Mouse (Mus musculus) kidney, postnatal 36 days (tissue): ENCODE measurements at regions not wholly inside any gene's neighbourhood (a gene's known extent, or its start where the extent isn't known, plus 50 kb on each side); places are given as distances from the start of the nearest gene placed in this dataset.

Source experiments
- DNase-seq, 2 experiments: peaks; one replicate each; pipeline ENCODE4 v3.0.0; 2021 to 2022; ENCODE audit warnings: mixed read lengths in 2 of 2

DNA sequence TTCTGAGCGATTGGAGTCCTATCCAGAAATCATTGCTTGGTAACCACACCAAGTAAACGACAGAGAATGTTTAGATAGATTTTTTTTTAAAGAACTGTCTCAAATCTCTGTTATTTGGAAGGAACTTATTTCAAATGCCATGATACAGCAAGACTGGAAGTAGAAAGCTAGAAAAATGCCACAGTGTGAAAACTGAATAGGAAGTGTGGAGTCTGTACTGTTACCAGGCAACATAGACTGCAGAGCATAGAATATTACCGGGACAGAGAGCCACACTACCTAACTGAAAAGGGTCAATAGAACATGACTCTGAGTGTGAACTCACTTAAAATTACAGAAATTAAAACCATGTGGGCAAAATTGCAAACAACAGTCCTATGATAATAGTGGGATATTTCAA is 52.4 kb upstream of the Adcy1 start:
- DNase-seq = no peak

DNA sequence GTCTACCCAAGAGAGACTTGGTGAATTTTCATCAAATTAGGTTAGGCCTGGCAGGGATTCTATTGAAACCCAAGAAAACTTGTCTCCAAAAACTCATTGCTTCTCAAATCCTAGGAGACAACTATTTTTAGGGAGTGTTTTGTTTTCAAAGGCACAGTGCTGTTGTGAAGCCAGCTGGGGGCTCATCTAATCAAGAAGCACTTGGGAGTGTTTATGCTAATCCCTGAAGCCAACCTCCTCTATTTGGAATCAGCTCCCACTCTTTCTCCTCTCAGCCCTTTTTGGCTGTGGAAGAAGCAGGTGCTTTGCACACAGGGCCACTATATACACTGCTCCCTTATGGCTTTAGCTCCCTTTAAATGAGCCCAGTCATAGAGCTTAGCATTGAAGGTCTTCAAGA is 64.0 kb upstream of the Adcy1 start:
- no peak for DNase-seq

GRCm38 (mm10) chr11:6998810-6999209 is 64.5 kb upstream of the Adcy1 start:
- no peak for DNase-seq

DNA sequence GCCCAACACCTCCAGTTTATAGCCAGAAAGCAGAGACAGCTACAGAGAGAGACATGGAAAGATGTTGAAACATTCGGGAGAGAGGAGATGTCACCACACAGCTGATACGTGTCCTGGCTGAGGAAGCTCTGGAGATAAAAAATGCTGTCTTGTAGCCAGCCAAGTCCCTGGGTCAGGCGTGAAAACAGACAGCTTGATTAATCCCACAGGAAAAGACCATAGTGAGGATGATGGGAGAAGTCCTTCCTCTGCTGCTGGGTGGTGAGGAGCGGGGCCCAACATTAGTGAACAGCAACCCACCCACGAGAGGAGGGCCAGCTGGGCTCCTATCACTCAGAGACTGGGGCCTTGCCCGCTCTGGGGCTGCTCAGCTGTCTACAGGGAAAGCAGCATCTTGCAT is 65.8 kb upstream of the Adcy1 start:
- no peak for DNase-seq

DNA sequence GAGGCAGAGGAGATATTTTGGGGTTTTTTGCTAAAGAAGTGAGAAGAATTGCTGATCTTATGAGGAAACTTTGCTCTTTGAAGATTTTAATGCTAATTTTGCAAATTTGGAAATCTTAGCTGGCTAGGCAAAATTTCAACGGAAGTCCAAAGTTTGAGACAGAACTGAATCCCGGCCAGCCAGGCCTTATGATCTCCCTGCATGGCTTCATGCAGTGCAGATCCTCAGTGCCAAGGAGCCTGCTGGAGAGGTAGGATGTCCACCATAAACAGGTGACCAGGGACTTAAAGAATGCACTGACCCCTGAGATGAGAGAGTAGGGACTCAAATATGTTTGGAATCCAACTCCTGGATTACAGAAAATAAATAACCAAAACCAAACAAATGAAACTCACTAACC is 69.6 kb upstream of the Adcy1 start:
- DNase-seq = peak; percentile 35 to 72

DNA sequence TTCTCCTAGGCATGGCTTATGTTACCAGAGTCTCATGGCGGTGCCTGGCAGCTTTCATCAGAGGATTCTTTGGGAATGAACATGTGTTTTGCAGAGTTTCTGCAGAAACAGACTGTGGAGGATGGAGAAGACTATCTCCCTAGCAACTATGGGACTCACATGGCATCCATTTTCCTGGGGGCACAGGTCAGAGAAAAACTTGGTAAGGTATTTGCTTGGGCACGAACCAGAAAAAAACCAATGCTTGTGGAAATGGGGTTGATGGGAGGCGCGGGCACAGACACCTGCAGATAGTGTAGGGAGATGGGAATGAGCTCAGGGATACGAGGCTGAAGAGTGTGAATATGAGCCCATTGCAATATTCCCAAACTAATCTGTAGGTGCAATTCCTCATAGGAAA is 71.7 kb upstream of the Adcy1 start:
- no peak for DNase-seq

GRCm38 (mm10) chr11:6990711-6991110 is 72.6 kb upstream of the Adcy1 start:
- DNase-seq = no peak

GRCm38 (mm10) chr11:6988884-6989824 is 74.1 kb upstream of the Adcy1 start:
- DNase-seq = no peak

DNA sequence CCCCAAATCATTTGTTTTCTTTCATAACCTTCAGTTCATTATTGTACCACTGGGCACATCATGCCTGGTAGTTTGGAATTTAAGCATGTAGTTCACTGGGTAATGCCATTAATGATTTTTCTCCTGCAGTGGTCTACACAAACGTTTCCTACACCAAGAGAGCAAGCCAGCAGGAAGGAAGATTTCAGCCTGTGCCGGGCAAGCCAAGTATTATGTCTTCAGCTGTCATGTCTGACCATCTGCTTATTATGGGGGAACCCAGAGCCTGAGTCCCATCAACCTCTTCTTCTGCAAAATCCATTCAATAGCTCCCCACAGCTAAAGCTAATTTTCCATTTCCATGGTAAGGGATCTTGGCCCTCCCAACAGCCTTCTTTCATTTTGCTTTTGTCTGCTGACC is 75.3 kb upstream of the Adcy1 start:
- DNase-seq = no peak

DNA sequence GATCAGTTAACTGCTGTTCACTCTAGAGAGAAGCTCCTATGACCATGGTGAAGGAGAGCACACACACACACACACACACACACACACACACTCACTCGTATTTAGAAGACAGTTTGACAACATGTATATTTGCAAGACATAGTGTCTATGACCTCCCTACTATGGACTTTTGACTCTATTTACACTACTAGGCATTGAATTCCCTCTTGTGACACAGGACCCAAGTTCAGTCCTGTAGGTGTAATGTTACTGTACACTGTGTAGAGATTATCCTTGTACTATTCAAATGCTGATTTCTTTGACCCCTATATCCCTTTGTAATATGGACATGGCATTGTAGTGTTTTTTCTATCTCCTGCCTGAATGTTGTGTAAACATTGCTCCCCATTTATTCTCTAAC is 76.2 kb upstream of the Adcy1 start:
- DNase-seq = no peak

- DNase-seq = no peak
Measured at GRCm38 (mm10) chr11:6982076-6982475, 81.2 kb upstream of the Adcy1 start.

DNA sequence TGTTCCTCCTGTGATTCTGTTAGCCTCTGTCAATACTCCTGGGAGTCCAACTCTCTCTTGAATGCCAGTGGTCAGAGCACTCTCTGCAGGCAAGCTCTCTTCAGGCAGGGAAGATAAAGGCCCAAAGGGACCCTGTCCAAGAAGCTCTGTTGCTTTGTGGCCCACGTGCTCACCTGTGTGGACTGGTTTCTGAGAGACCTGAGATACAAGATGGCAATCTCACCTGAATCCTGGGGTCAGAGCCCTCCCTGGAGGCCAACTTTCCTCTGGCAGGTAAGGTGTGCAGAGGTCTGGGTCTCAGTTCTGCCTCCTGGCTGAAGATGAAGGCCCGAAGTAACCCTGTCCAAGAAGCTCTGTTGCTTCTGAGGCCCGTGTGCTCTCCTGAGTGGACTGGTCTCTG is 83.6 kb upstream of the Adcy1 start:
- no peak for DNase-seq

DNA sequence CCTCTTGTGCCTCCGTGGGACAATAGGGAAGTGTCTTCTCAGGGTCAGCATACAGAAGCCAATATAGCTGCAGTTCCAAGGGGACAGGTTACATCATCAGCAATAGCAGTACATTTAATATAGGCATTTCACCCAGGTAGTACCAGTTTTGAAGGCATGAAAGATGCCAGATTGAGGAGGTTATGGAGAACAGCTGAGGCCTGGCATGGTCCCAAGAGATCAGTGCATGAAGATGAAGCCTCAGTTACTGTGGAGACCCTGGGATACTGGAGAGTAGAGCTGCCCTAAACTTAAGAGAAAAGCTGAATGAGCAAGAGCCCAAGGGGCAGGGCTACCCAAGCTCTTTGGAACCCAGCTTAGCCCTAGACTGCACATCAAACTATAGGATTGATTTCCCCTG is 94.1 kb upstream of the Adcy1 start:
- no peak for DNase-seq

GRCm38 (mm10) chr11:6966968-6967367 is 96.3 kb upstream of the Adcy1 start:
- DNase-seq = no peak

DNA sequence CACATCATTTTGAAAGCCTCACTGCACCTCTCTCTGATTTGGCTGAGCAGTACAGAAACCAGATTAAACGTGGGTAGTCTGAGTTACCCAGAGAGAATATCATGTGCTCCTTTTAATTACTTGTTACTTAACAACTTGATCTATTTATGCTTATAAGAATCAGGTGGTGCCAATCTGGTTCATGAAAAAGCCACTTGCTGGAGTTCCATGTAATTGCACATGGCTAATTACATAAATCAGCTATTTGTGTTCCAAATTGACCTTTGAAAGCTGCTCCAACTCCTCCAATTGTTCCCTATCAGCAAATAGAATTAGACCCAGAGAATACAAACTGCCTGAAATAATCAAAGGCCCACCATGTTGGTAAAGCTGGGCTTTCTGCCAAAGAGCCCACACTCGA is 98.8 kb upstream of the Adcy1 start:
- DNase-seq = no peak

DNA sequence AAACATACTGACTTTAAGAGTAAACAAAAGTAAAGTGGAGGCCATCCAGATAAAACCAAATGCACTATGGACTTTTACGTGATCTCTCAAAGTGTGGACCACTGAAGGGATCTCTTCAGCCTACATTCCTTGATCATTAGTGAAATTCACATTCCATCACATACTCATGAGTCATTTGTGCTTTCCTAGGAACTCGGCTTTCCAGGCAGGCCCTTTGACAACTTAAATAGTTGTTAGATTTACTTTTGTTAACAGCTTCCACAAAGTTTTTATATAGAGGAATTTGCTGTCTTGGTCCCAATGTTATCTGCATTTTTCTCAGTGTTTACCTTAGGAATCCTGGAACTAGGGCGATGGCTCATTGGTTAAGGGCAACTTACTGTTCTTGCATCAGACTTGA is 99.7 kb upstream of the Adcy1 start:
- DNase-seq = no peak

GRCm38 (mm10) chr11:6962786-6963575 is 100.3 kb upstream of the Adcy1 start:
- DNase-seq = no peak

- no peak for DNase-seq
Measured at GRCm38 (mm10) chr11:6962322-6962721, 101.0 kb upstream of the Adcy1 start.

- DNase-seq = peak in 1 of 2 experiments; percentile 17
Measured at GRCm38 (mm10) chr11:6952787-6953186, 110.5 kb upstream of the Adcy1 start.

GRCm38 (mm10) chr11:6951361-6951760 is 111.9 kb upstream of the Adcy1 start:
- no peak for DNase-seq

DNA sequence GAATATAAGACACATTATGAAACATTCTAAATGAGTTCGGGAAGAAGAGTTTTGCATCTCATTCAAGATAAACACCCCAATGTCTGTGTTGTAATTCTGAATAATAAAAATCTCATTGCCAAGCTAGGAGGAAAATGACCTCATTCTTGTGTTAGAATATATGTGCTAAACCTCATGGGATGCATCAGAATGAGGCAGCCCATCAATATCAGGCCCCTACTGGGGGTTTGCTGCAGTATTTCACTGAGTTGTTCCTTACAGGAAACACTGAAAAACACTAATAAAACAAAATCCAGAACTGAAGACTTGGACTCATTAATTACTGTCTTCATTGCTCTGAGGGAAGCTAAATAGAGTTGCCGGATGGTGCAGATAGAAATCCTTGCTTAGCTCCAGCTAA is 111.6 kb upstream of the Gm11983 start:
- DNase-seq = no peak

- DNase-seq = no peak
Measured at GRCm38 (mm10) chr11:6934157-6934556, 96.7 kb upstream of the Gm11983 start.

- DNase-seq = no peak
Measured at GRCm38 (mm10) chr11:6926036-6926435, 88.6 kb upstream of the Gm11983 start.

- no peak for DNase-seq
Measured at GRCm38 (mm10) chr11:6924476-6924875, 87.0 kb upstream of the Gm11983 start.
